Mouse (Mus musculus) thymus, adult 2 months (tissue): ENCODE results near the gene She.

Experiments used
- CTCF ChIP-seq: fragments of 200-500 bp; IDR thresholded peaks from 2 replicates; pipeline ENCODE4 v1.5.1; 2012; ENCODE audit warnings: mild to moderate bottlenecking, control low read depth, low read length, moderate library complexity, borderline replicate concordance; ENCODE audit not compliant: control insufficient read depth, poor library complexity, insufficient read depth; ENCODE audit errors: extremely low read depth
- POLR2A ChIP-seq: fragments of 200-500 bp; IDR thresholded peaks from 2 replicates; pipeline ENCODE4 v1.6.1; 2012; ENCODE audit warnings: mild to moderate bottlenecking, low read length, control low read depth, moderate library complexity; ENCODE audit not compliant: control insufficient read depth, poor library complexity, insufficient read depth; ENCODE audit errors: extremely low read depth

GRCm38 (mm10) chr3:89823594-89823993 is 7.6 kb upstream of the She start:
- TF ChIP-seq POLR2A (no peak), CTCF (no peak)
